Mouse (Mus musculus) kidney, postnatal 0 days (tissue): ENCODE results near the gene Sardh. TPM values are rescaled to one million over a fixed set of nuclear protein-coding genes. Genes with fewer than 3 reads are reported as not detected.

Experiments
- ATAC-seq: fragments of 200-750 bp; cut with Nextera tagmentation; replicated peaks from 2 replicates; pipeline ENCODE4 v1.8.0; 2017; ENCODE audit warnings: low read depth, moderate number of reproducible peaks, moderate TSS enrichment, moderate library complexity; ENCODE audit not compliant: low FRiP score
- DNase-seq: peaks from one replicate; pipeline ENCODE4 v3.0.0-alpha.2; 2016; ENCODE audit warnings: low spot score
- H3K27ac ChIP-seq: fragments of 300-500 bp; sonication (generic); 2 replicates; pipeline ENCODE4 v1.5.1; 2014; ENCODE audit warnings: mild to moderate bottlenecking
- H3K27me3 ChIP-seq: fragments of 300-500 bp; sonication (generic); 2 replicates; pipeline ENCODE4 v1.6.1; 2014; ENCODE audit warnings: low read length, mixed read lengths; ENCODE audit not compliant: insufficient read depth
- H3K36me3 ChIP-seq: fragments of 300-500 bp; sonication (generic); 2 replicates; pipeline ENCODE4 v1.6.1; 2014; ENCODE audit warnings: low read length, mixed read lengths; ENCODE audit not compliant: insufficient read depth
- H3K4me1 ChIP-seq: fragments of 300-500 bp; sonication (generic); replicated peaks from 2 replicates; pipeline ENCODE4 v1.6.1; 2014; ENCODE audit warnings: antibody characterized with exemption, low read length, mixed read lengths; ENCODE audit not compliant: insufficient read depth
- H3K4me2 ChIP-seq: fragments of 300-500 bp; sonication (generic); 2 replicates; pipeline ENCODE4 v1.6.1; 2014; ENCODE audit warnings: mild to moderate bottlenecking, low read length, moderate library complexity, mixed read lengths
- H3K4me3 ChIP-seq: fragments of 300-500 bp; sonication (generic); replicated peaks from 2 replicates; pipeline ENCODE4 v1.5.1; 2014; ENCODE audit warnings: low read depth, low read length
- H3K9ac ChIP-seq: fragments of 300-500 bp; sonication (generic); 2 replicates; pipeline ENCODE4 v1.6.1; 2014; ENCODE audit warnings: low read depth, low read length
- H3K9me3 ChIP-seq: fragments of 300-500 bp; sonication (generic); replicated peaks from 2 replicates; pipeline ENCODE4 v1.6.1; 2016; ENCODE audit warnings: low read length, inconsistent platforms, mixed read lengths
- CTCF ChIP-seq: IDR thresholded peaks from 2 replicates; pipeline ENCODE4 v1.5.1; 2016; ENCODE audit warnings: antibody characterized with exemption, low read depth, mild to moderate bottlenecking, moderate library complexity
- WGBS: fragments of 180-500 bp; shearing (Covaris S2); extraction: QIAGEN DNeasy Blood & Tissue Kit; methylation state at CpG from one replicate; pipeline ENCODE4 v1.1.7; 2014; 5-methylcytosine and 5-hydroxymethylcytosine counted together
- polyA plus RNA-seq: library from polyadenylated mRNA; unstranded; fragments of >200 nt; fragmentation: Nextera tagmentation; extraction: Ambion mirVana; gene quantifications from 2 replicates; pipeline ENCODE4 v1.2.1, GENCODE M21; 2015

Gene Sardh
- polyA plus RNA-seq, 1 experiment from 2014 or later, result 48.6 TPM

GRCm38 (mm10) chr2:27187531-27187930, 60.6 kb downstream of the Sardh start:
- no peak for TF ChIP-seq CTCF
- Histone ChIP-seq H3K4me3 (no peak overlapping the region), H3K9ac (no peak overlapping the region), H3K36me3 (no peaks in the 10 kb centered on the region), H3K4me2 (no peak overlapping the region), H3K27me3 (no peaks in the 10 kb centered on the region), H3K27ac (no peak overlapping the region), H3K9me3 (no peaks in the 10 kb centered on the region), H3K4me1 (no peaks in the 10 kb centered on the region)
- no peak for ATAC-seq
- DNase-seq, result no peak
- WGBS, result 72% methylated on average over 6 of the region's 6 CpGs

DNA sequence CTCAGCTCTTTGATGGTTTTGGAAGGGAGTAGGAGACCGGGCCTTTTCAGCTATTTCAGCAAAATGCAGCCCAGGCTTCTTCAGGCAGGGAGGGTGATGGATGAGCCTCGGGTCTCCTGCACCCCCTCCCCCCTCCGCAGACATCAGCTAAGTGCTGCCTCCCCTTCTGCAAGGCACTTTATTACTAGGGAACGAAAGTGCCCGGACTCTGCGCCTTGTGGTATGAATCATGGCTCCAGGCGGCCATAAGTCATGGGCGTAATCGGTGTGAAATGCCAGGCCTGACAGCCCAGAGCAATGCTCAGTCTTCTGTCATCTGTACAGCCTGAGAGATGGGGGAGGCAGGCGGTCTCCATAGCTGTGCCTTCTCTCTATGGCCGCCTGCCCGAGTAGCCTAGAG, 64.4 kb downstream of the Sardh start:
- 26% methylated on average over 12 of the region's 12 CpGs for WGBS
- peak; percentile 14 for DNase-seq
- H3K27ac ChIP-seq, result no peak overlapping the region
- no peak for TF ChIP-seq CTCF
- no peaks in the 10 kb centered on the region for H3K4me1 ChIP-seq
- no peaks in the 10 kb centered on the region for H3K9me3 ChIP-seq
- H3K36me3 ChIP-seq, result no peaks in the 10 kb centered on the region
- no peak for ATAC-seq
- no peaks in the 10 kb centered on the region for H3K27me3 ChIP-seq
- no peak overlapping the region for H3K4me3 ChIP-seq
- no peak overlapping the region for H3K9ac ChIP-seq
- no peak overlapping the region for H3K4me2 ChIP-seq

- no peak for TF ChIP-seq CTCF
- no peak for DNase-seq
- no peak overlapping the region for H3K27ac ChIP-seq
Observed at GRCm38 (mm10) chr2:27181907-27182306, 66.2 kb downstream of the Sardh start.

GRCm38 (mm10) chr2:27179101-27179500, 69.0 kb downstream of the Sardh start:
- no peaks in the 10 kb centered on the region for H3K9me3 ChIP-seq
- ATAC-seq, result no peak
- WGBS, result 70% methylated on average over 8 of the region's 8 CpGs
- H3K4me3 ChIP-seq, result no peak overlapping the region
- no peaks in the 10 kb centered on the region for H3K36me3 ChIP-seq
- TF ChIP-seq CTCF, result no peak
- H3K27ac ChIP-seq, result no peak overlapping the region
- H3K9ac ChIP-seq, result no peak overlapping the region
- H3K4me1 ChIP-seq, result no peaks in the 10 kb centered on the region
- H3K27me3 ChIP-seq, result no peaks in the 10 kb centered on the region
- DNase-seq, result no peak
- H3K4me2 ChIP-seq, result no peak overlapping the region

More at GRCm38 (mm10) chr2:27181907-27182306, 66.2 kb downstream of the Sardh start:
- H3K4me3 ChIP-seq, result no peak overlapping the region
- no peaks in the 10 kb centered on the region for H3K36me3 ChIP-seq
- no peak for ATAC-seq
- H3K27me3 ChIP-seq, result no peaks in the 10 kb centered on the region
- H3K4me2 ChIP-seq, result no peak overlapping the region
- H3K9ac ChIP-seq, result no peak overlapping the region
- WGBS, result 62% methylated on average over 4 of the region's 4 CpGs
- H3K9me3 ChIP-seq, result no peaks in the 10 kb centered on the region
- H3K4me1 ChIP-seq, result no peaks in the 10 kb centered on the region

DNA sequence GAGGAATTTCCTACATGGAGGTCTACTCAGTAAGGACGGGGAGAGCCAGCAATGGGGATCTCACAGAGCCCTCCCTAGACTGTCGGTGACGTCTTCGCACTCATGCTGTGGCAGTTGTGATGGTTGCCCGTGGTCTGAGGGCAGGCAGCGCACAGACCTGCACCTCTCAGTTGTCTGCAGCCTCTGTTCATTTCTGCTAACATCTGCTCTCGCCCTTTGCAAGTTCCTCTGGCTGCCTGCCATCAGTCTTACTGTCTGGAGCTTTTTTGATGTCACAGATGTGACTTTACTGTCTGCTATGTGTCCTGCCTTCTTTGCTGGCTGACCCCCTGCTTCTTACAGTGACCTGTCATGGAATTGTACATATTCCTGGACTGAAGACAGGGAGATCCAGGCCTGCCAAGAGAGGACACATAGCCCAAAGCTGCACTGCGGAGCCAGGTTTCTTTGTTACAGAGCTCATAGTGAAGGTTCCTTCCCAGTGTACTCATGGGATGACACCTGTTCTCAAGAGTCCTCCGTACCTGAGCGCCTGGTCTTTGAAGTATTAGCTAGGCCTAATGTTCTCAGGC, 72.4 kb downstream of the Sardh start:
- H3K9ac ChIP-seq, result no peak overlapping the region
- ATAC-seq (no peak), DNase-seq (no peak)
- no peaks in the 10 kb centered on the region for H3K36me3 ChIP-seq
- H3K27me3 ChIP-seq, result no peaks in the 10 kb centered on the region
- no peaks in the 10 kb centered on the region for H3K9me3 ChIP-seq
- 72% methylated on average over 10 of the region's 10 CpGs for WGBS
- no peak overlapping the region for H3K4me3 ChIP-seq
- no peak overlapping the region for H3K27ac ChIP-seq
- no peak for TF ChIP-seq CTCF
- H3K4me2 ChIP-seq, result no peak overlapping the region
- H3K4me1 ChIP-seq, result no peaks in the 10 kb centered on the region

GRCm38 (mm10) chr2:27174242-27174641, 73.9 kb downstream of the Sardh start:
- no peaks in the 10 kb centered on the region for H3K4me1 ChIP-seq
- ATAC-seq (no peak), DNase-seq (no peak)
- H3K9me3 ChIP-seq, result no peaks in the 10 kb centered on the region
- H3K27ac ChIP-seq, result no peak overlapping the region
- H3K27me3 ChIP-seq, result no peaks in the 10 kb centered on the region
- no peaks in the 10 kb centered on the region for H3K36me3 ChIP-seq
- H3K9ac ChIP-seq, result no peak overlapping the region
- no peak overlapping the region for H3K4me2 ChIP-seq
- no peak for TF ChIP-seq CTCF
- 79% methylated on average over 2 of the region's 2 CpGs for WGBS
- no peak overlapping the region for H3K4me3 ChIP-seq

DNA sequence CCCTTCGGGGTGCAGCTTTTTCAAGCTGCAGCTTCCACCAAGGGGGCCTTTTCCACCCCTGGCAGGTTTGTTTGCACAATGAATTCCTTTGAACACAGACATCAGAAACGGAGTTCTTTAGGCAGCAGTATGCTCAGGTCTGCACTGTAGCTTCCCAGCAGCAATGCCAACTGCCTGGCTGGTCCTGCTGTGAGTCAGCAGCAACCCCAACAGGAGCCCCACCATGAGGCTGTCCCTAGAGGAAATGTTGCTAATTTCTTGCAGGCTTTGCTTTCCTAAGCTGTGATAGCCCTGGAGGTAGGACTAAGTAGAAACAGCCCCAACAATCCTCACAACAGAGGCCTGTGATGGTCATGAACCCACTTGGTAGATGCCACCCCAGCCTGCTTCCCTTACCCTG, 81.1 kb downstream of the Sardh start:
- Histone ChIP-seq H3K27me3 (no peaks in the 10 kb centered on the region), H3K36me3 (no peaks in the 10 kb centered on the region), H3K27ac (no peak overlapping the region), H3K4me2 (no peak overlapping the region), H3K4me1 (no peaks in the 10 kb centered on the region), H3K4me3 (no peak overlapping the region), H3K9me3 (no peaks in the 10 kb centered on the region), H3K9ac (no peak overlapping the region)
- 18% methylated on average over 2 of the region's 2 CpGs for WGBS
- ATAC-seq (no peak), DNase-seq (no peak)
- no peak for TF ChIP-seq CTCF
